Mouse (Mus musculus) ES-E14 (cell line): Measurements from ENCODE around the gene Ttll5.

Source experiments
- CHD2 ChIP-seq: IDR thresholded peaks from 2 replicates; pipeline ENCODE4 v1.6.1; 2014; ENCODE audit warnings: mild to moderate bottlenecking, low read depth, low read length, inconsistent platforms
- HCFC1 ChIP-seq: IDR thresholded peaks from 2 replicates; pipeline ENCODE4 v1.6.1; 2012; ENCODE audit warnings: low read length, inconsistent platforms, borderline replicate concordance; ENCODE audit not compliant: insufficient read depth
- ZNF384 ChIP-seq: IDR thresholded peaks from 2 replicates; pipeline ENCODE4 v1.6.1; 2012; ENCODE audit warnings: low read depth, low read length, inconsistent platforms

DNA sequence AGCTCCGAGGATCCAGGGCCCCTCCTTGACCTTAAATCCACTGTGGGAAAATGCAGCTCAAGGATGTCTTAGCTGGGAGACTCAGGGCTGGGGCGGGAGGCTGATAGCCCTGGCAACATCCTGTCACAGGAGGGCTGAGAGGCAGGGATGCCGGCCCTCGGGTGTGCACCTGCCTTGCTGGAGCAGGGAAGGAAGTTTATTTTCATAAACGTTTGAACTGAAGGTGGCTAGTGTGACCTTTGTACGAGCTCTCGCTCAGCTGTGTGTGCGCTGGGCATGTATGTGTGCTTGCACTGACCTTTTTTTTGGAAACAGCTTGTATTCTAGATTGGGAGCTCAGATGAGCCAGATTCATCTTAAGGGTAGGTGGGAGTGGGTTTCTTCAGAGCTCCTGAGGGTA, 279.4 kb downstream of the Ttll5 start:
- no peak for TF ChIP-seq CHD2
- TF ChIP-seq HCFC1 = no peak
- no peak for TF ChIP-seq ZNF384
